Mouse (Mus musculus) heart, postnatal 10 days (tissue): ENCODE results near the gene D10Wsu102e. TPM values are rescaled to one million over a fixed set of nuclear protein-coding genes. Genes with fewer than 3 reads are reported as not detected.
"Not testable (repeated sequence)": the region's sequence is repeated elsewhere in the genome, so short reads cannot be mapped to it uniquely, and the experiment has no call there.

ENCODE experiments used
- DNase-seq, 2 experiments: peaks; one replicate each; pipeline ENCODE4 v3.0.0; 2021
- intact Hi-C: fragments of 180-260 bp; cut with DNase I; formaldehyde crosslinking; loops from one replicate; pipeline ENCODE4 v1.15.1; 2025
- total RNA-seq, 2 experiments: library from RNA; stranded (reverse); gene quantifications; 2 replicates each; pipeline ENCODE4 v1.2.3; 2021

The D10Wsu102e gene
- total RNA-seq, 2 experiments from 2014 or later = 0.69 to 0.72 TPM

- no peak for DNase-seq
- intact Hi-C loops = no loop called here
Observed at GRCm38 (mm10) chr10:83382988-83383387, 23.0 kb downstream of the D10Wsu102e start.

- intact Hi-C loops = no loop called here
- DNase-seq = no peak
Observed at GRCm38 (mm10) chr10:83383863-83384262, 23.8 kb downstream of the D10Wsu102e start.

GRCm38 (mm10) chr10:83384456-83385215 is 24.6 kb downstream of the D10Wsu102e start:
- no peak for DNase-seq
- intact Hi-C loops = no loop called here

- intact Hi-C loops = no loop called here
- DNase-seq = no peak
Observed at GRCm38 (mm10) chr10:83385330-83385910, 25.4 kb downstream of the D10Wsu102e start.

DNA sequence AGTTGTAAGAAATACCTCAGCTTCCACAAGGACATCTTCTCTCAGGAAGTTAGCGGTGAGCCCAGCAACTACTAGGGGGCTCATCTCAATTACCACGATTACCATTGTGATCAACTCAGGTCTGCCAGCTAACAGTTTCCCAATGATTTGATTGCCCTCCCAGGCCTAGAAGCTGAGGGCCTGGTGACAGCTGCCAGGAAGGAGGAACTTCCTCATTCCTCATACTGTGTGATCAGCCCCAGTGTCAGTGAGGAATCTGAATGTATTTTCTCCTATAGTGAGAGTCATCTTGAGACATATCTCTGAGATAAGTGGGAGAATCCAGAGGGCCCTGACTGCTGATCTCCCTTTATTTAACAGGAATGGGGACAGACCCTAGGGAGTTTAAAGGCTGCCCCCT is 37.3 kb downstream of the D10Wsu102e start:
- DNase-seq = no peak
- intact Hi-C loops = no loop called here

DNA sequence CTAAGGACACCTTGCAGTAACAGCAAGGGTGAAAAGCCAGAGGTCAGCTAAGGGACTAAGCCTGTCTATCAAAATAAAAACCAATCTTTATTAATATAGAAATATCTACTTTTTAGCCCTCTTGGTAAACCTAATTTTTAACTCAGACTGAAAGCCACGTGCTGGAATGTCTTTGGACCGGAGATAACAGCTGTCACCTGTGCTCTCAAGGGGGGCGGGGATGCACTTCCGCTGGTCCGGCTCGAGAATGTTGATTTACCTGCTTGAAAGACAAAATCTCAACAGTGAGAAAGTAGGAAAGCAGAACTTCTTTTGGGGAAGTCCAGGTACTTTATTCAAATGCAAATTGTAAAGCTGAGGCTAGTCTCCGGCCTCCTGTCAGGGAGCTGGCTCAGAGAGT is 40.9 kb downstream of the D10Wsu102e start:
- intact Hi-C loops, DNase-seq: not testable (repeated sequence)

DNA sequence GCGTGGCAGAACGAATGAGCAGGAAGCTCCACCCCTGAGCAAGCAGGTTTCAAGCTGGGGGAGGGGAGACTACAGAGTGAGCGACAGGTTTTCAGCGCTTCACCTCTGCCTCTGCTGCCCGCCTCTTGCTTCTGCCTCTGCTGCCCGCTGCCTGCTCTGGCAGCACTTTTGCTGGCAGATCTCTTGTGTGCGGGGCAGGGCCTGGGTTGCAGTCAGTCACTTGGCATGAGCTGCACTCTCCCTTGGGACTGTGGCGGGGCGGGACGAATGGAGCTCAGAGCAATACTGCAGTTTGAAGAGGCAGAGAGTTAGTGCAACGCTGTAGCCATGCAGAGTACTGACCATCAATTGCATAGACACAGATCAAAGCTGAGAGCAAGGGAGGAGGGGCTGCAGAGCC is 45.0 kb downstream of the D10Wsu102e start:
- DNase-seq = peak in 1 of 2 experiments; percentile 7
- intact Hi-C loops = no loop called here

DNA sequence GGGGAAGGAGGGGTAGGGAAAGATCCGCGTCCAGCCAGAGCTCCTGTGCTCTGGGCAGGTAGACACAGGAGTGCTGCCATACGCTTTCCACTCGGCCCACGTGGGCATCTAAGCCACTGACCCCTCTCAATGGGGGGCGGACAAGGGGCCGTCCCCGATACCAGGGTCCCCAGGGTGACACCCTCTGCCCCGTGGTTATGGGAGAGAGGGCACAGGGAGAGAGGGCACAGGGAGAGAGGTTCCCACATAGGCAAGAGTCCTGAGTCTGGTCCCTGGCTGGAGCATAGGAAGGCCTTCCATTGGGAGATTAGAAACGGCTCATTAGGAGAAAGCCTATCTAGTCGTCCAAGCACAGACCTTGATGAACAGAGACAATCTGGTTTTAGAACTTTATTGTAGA is 45.7 kb downstream of the D10Wsu102e start:
- DNase-seq = no peak
- intact Hi-C loops = no loop called here

DNA sequence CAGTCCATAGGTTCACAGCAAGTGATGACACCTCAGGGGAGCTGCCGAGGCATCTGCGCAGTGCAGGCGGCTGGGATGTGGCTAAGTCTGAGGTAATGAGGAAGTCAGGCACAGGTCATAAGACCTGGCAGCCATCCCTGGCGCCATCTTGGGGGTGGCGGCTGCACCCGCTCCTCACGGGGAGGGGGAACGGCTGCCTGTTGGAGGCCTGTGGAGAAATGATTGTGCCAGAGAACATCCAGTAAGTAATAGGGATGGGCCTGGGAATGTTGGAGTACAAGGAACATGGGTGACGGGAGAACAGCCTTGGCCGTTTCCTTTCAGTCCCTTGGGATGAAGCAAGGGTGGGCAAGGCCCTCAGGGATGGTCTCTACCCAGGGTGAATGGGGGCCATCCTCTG is 47.1 kb downstream of the D10Wsu102e start:
- intact Hi-C loops = no loop called here
- DNase-seq = no peak

DNA sequence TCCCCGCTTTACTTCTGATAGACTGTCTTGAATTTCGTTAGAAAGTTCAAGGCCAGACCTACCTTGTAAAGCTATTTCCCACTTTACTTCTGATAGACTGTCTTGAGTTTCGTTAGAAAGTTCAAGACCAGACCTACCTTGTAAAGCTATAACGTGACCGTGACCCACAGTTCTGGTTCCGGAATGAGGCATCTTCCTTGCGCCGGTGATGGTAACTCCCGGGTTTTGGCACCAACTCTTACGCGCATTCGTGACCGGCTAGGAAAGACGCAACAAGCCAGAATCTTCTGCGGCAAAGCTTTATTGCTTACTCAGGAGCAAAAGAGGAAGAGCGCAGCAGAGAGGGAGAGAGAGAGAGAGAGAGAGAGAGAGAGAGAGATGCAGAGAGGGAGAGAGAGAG is 58.4 kb downstream of the D10Wsu102e start:
- DNase-seq, intact Hi-C loops: not testable (repeated sequence)

DNA sequence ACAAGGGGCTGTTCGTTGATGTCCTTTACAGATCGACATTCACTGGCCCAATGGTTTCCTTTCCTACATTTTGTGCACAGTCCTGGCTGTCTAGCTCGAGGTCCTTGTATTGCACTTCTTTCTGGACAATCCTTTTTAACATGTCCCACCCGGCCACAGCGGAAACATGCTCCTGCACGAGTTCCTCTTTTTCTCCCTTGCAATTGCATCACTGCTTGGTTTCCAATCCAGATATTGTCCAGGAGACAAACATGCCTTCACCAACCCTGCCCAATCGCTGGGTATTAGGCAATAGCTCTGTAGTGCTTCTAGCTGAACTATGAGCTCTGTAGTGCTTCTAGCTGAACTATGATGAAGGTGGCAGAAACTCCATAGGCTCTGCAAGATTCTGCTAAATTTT is 88.6 kb downstream of the D10Wsu102e start:
- intact Hi-C loops = no loop called here
- DNase-seq = no peak

GRCm38 (mm10) chr10:83457531-83457930 is 97.5 kb downstream of the D10Wsu102e start:
- intact Hi-C loops = no loop called here
- DNase-seq = no peak

DNA sequence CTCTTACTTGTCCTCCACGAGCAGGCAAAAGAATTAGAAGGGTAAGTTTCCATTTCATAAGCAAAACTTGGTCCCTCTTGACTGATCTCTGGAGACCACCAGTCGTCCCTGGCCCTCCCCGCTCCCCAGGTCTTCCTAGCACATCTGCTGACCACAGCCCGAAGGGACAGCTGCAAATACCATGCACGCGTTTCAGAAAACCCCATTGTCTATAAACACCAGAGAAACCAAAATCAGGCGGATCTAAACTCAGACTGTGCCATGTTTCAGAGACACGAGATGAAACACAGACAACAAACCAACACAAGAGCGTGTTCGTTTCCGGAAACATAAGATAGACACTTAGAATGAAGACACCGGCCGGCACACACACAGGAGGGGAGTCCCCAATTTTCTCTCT is 115.2 kb downstream of the D10Wsu102e start:
- intact Hi-C loops = no loop called here
- no peak for DNase-seq

GRCm38 (mm10) chr10:83477286-83477685 is 117.3 kb downstream of the D10Wsu102e start:
- intact Hi-C loops = no loop called here
- DNase-seq = no peak

GRCm38 (mm10) chr10:83490506-83490905 is 130.5 kb downstream of the D10Wsu102e start:
- no peak for DNase-seq
- intact Hi-C loops = no loop called here

GRCm38 (mm10) chr10:83497321-83497720 is 137.3 kb downstream of the D10Wsu102e start:
- intact Hi-C loops = no loop called here
- no peak for DNase-seq

GRCm38 (mm10) chr10:83508962-83509660 is 149.1 kb downstream of the D10Wsu102e start:
- peak in 1 of 2 experiments; percentile 8 for DNase-seq
- intact Hi-C loops = no loop called here

DNA sequence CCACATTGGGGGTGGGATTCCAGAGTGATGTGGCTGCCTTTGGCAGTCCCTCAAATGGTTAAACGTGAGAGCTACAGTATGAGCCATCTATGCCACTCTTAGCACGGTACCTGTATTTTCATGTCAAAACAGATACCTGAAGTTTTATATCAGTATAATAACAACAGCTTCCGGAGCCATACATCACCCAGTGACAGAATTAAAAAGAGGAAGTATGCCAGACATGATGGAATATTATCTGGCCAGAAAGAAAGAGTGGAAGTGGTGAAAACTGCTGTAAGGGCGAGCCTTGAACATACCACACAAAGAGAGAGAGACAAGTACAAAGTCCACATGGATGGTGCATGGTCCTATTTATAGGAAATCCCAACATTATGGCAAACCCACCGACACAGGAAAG is 151.3 kb downstream of the D10Wsu102e start:
- intact Hi-C loops = loop anchor here (10.0 kb wide), 1 partner anchor 607 kb away; no protein-coding TSS in a partner anchor
- no peak for DNase-seq

DNA sequence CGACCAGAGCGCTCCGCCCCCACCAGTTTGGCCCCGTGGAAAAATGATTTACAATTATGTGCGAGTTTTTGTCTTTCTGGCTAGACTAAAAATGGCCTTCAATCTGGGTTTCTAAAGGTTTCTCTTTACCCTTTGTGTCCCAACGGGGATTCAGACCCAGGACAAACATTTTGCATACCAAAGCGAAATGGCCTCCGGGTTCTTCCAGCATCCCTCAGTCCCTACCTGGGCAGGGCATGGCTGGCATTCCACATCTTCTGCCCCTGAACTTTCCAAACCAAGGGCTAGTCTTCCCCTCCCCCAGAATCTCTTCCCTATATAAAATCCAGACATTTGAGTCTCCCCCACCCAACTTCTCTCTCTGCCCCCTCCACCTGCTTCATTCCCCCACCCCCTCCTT is 153.7 kb downstream of the D10Wsu102e start:
- intact Hi-C loops = loop anchor here (10.0 kb wide), 1 partner anchor 609 kb away; no protein-coding TSS in a partner anchor
- no peak for DNase-seq

DNA sequence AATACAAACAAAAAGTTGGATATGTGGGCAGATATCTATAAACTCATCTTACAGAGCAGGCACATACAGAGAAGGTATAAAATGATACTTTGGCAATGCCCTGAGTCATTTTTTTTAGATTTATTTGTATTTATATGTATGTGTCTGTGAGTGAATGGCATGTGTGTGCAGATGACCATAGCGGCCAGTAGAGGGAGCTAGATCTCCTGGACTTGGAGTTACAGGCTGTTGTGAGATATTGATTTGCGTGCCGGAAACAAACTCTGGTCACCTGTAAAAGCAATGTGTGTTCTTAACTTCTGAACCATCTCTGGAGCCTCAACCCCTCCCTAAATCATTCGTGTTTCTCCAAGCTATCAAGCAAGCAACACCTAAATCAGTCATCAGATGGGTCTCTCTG is 161.0 kb downstream of the D10Wsu102e start:
- intact Hi-C loops = no loop called here
- DNase-seq = no peak

DNA sequence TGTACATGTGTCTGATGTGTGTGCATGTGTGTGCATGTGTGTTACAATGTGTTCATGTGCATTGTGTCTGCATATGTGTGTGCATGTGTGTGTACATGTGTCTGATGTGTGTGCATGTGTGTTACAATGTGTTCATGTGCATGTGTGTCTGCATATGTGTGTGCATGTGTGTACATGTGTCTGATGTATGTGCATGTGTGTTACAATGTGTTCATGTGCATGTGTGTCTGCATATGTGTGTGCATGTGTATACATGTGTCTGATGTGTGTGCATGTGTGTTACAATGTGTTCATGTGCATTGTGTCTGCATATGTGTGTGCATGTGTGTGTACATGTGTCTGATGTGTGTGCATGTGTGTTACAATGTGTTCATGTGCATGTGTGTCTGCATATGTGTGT is 164.2 kb downstream of the D10Wsu102e start:
- intact Hi-C loops, DNase-seq: not testable (repeated sequence)
